Mouse (Mus musculus): ENCODE results near the gene Fam102a. TPM values are rescaled to one million over a fixed set of nuclear protein-coding genes. Genes with fewer than 3 reads are reported as not detected.

The Fam102a gene
- polyA plus RNA-seq (2012; rRNA removed; ENCODE audit: low replicate concordance) = 12.0 and 27.3 TPM in 2 replicates

DNA sequence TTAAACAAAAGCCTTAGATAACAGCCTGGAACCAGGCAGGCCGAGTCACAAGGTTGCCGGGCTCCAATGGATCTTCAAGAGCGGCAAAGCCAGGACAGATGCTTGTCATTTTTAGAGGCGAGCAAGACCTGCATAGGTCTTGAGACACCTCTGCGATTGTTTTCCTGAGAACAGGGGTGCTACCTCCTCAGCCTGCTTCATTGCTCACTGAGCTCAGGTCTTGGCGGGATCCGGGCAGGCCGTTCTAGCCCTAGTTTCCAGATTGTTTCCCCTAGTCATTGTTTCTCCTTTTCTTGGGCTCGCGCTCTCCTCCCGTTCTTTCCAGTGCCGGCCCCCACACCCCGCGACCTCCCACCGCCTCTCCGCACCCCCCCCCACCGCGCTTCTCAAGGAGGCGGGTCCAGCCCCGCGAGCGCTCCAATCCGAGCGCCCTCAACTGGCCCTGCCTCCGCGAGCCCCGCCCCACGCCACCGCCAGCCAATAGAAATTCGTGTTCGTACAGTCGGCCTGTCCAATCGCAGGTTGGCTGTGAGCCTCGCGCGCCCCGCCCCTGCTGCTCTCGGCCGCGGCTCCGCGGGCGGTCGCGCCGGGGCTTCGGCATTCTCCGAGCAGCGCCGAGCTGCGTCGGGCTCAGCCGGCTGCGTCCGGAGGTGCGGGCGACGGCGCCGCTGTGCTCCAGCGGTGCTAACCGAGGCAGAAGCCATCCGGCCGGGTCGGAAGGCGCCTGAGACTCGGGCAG is at the start of gene Fam102a:
Fam102a (plus strand) TSS at position 600 of the 739 bp plus-strand sequence.

GRCm38 (mm10) chr2:32570698-32571494 is 35.8 kb downstream of the Fam102a start, which contains the start of gene Dpm2:
Gene Dpm2, plus strand, starts transcription at chr2:32570858.

DNA sequence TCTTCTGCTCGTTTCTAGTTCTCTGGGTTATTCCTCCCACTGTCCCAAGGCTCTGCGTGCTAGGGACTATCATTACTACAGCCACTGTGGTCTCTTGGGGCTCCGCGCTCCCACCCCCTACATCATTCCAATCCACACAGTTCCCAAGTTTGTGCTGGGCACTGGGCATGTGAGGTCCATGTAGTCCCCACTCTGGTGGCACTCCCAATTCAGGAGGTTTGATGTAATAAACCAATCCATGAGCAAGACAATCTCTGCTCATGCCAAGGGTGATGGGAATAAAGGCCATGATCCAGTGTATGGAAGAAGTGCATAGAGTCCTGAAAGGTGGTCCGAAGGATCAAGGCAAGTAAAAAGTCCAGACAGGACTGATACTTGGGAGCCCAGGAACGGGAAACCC is 39.4 kb downstream of the Fam102a start, which contains the start of gene Pip5kl1:
Pip5kl1 (plus strand) TSS at position 301 of the 400 bp plus-strand sequence.

GRCm38 (mm10) chr2:32575586-32576160 is 40.5 kb downstream of the Fam102a start, which contains the start of gene 9430097D07Rik:
Gene 9430097D07Rik, minus strand, starts transcription at chr2:32575684.

GRCm38 (mm10) chr2:32586871-32587351 is 51.8 kb downstream of the Fam102a start, which contains the start of gene St6galnac4:
Gene St6galnac4, plus strand, starts transcription at chr2:32587095.

DNA sequence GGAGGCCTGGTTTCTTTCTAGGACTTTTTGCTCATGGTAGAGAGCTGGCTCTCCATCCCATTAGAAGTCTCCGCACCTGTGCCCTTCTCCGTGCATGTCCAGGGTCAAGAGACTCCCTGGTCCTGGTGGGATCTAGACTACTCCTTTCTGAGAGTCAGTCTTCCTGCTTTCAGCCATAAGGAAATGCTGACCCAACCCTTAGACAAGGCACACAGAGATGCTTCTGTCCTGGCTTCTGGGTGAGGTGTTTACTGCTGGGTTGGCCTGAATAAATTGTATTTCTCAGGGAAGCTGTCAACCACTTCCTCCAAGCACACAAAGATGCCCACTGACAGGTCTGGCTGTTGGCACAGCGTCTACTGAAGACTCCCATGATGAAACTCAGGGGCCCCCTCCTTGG is 64.3 kb downstream of the Fam102a start, which contains the start of gene St6galnac6:
St6galnac6 (plus strand) TSS at position 301 of the 400 bp plus-strand sequence.

Other genes with a start within 250 kb of the Fam102a start
- gene Golga2, start 247.9 kb upstream of the Fam102a start, polyA plus RNA-seq (2012; rRNA removed; ENCODE audit: low replicate concordance) = 43.3 and 44.0 TPM in 2 replicates
- gene Swi5, start 247.3 kb upstream of the Fam102a start, polyA plus RNA-seq (2012; rRNA removed; ENCODE audit: low replicate concordance) = 284 and 294 TPM in 2 replicates
- 143 and 268 TPM in 2 replicates for gene Ciz1, start 183.0 kb upstream of the Fam102a start, polyA plus RNA-seq (2012; rRNA removed; ENCODE audit: low replicate concordance)
- gene Dnm1, start 182.0 kb upstream of the Fam102a start, polyA plus RNA-seq (2012; rRNA removed; ENCODE audit: low replicate concordance) = 103 and 122 TPM in 2 replicates
- gene 1110008P14Rik, start 153.4 kb upstream of the Fam102a start, polyA plus RNA-seq (2012; rRNA removed; ENCODE audit: low replicate concordance) = 234 and 382 TPM in 2 replicates
- gene Lcn2, start 147.1 kb upstream of the Fam102a start, polyA plus RNA-seq (2012; rRNA removed; ENCODE audit: low replicate concordance) = 10.4 and 44.7 TPM in 2 replicates
- gene Ptges2, start 139.4 kb upstream of the Fam102a start, polyA plus RNA-seq (2012; rRNA removed; ENCODE audit: low replicate concordance) = 66.6 and 71.5 TPM in 2 replicates
- 5.9 and 6.3 TPM in 2 replicates for gene Naif1, start 84.9 kb upstream of the Fam102a start, polyA plus RNA-seq (2012; rRNA removed; ENCODE audit: low replicate concordance)
- 28.3 and 41.7 TPM in 2 replicates for gene Slc25a25, start 83.9 kb upstream of the Fam102a start, polyA plus RNA-seq (2012; rRNA removed; ENCODE audit: low replicate concordance)
- gene Dpm2, start 35.5 kb downstream of the Fam102a start, polyA plus RNA-seq (2012; rRNA removed; ENCODE audit: low replicate concordance) = 162 and 185 TPM in 2 replicates
- not detected in 2 replicates for gene Pip5kl1, start 39.5 kb downstream of the Fam102a start, polyA plus RNA-seq (2012; rRNA removed; ENCODE audit: low replicate concordance)
- not detected in 2 replicates for gene 9430097D07Rik, start 40.4 kb downstream of the Fam102a start, polyA plus RNA-seq (2012; rRNA removed; ENCODE audit: low replicate concordance)
- 22.6 and 43.4 TPM in 2 replicates for gene St6galnac4, start 51.8 kb downstream of the Fam102a start, polyA plus RNA-seq (2012; rRNA removed; ENCODE audit: low replicate concordance)
- gene St6galnac6, start 64.4 kb downstream of the Fam102a start, polyA plus RNA-seq (2012; rRNA removed; ENCODE audit: low replicate concordance) = 50.7 and 103 TPM in 2 replicates
- 30.5 and 36.0 TPM in 2 replicates for gene Ak1, start 86.4 kb downstream of the Fam102a start, polyA plus RNA-seq (2012; rRNA removed; ENCODE audit: low replicate concordance)
- 204 and 298 TPM in 2 replicates for gene Eng, start 111.3 kb downstream of the Fam102a start, polyA plus RNA-seq (2012; rRNA removed; ENCODE audit: low replicate concordance)
- 28.4 and 91.8 TPM in 2 replicates for gene Fpgs, start 168.8 kb downstream of the Fam102a start, polyA plus RNA-seq (2012; rRNA removed; ENCODE audit: low replicate concordance)
- gene Cdk9, start 177.7 kb downstream of the Fam102a start, polyA plus RNA-seq (2012; rRNA removed; ENCODE audit: low replicate concordance) = 130 and 164 TPM in 2 replicates
- gene Sh2d3c, start 185.7 kb downstream of the Fam102a start, polyA plus RNA-seq (2012; rRNA removed; ENCODE audit: low replicate concordance) = 43.4 and 100 TPM in 2 replicates
- gene 6330409D20Rik, start 205.7 kb downstream of the Fam102a start, polyA plus RNA-seq (2012; rRNA removed; ENCODE audit: low replicate concordance) = 0.17 TPM in 1 of 2 replicates, not detected in the other
- gene Tor2a, start 221.9 kb downstream of the Fam102a start, polyA plus RNA-seq (2012; rRNA removed; ENCODE audit: low replicate concordance) = 56.9 and 93.4 TPM in 2 replicates
- 0.39 and 1.1 TPM in 2 replicates for gene Ttc16, start 240.3 kb downstream of the Fam102a start, polyA plus RNA-seq (2012; rRNA removed; ENCODE audit: low replicate concordance)
- 8.3 and 13.3 TPM in 2 replicates for gene Ptrh1, start 240.5 kb downstream of the Fam102a start, polyA plus RNA-seq (2012; rRNA removed; ENCODE audit: low replicate concordance)
- 0.06 and 0.13 TPM in 2 replicates for gene Cfap157, start 249.1 kb downstream of the Fam102a start, polyA plus RNA-seq (2012; rRNA removed; ENCODE audit: low replicate concordance)